Mouse (Mus musculus) left cerebral cortex, postnatal 25 days (tissue): ENCODE data around the gene Dnaaf1. TPM values are rescaled to one million over a fixed set of nuclear protein-coding genes. Genes with fewer than 3 reads are reported as not detected.
A peak's percentile ranks its signal among the peaks of the same experiment; 100 is the strongest.

Experiments used
- DNase-seq, 2 experiments: peaks; one replicate each; pipeline ENCODE4 v3.0.0; 2022; ENCODE audit warnings: low spot score in 2 of 2, mixed read lengths in 1 of 2
- intact Hi-C: fragments of 180-260 bp; cut with DNase I; formaldehyde crosslinking; loops from one replicate; pipeline ENCODE4 v1.15.1; 2025
- total RNA-seq, 2 experiments: library from RNA; stranded (reverse); gene quantifications; 2 replicates each; pipeline ENCODE4 v1.2.3; 2021

The Dnaaf1 gene
- under 1 TPM; 0.21 to 0.25 TPM for total RNA-seq

DNA sequence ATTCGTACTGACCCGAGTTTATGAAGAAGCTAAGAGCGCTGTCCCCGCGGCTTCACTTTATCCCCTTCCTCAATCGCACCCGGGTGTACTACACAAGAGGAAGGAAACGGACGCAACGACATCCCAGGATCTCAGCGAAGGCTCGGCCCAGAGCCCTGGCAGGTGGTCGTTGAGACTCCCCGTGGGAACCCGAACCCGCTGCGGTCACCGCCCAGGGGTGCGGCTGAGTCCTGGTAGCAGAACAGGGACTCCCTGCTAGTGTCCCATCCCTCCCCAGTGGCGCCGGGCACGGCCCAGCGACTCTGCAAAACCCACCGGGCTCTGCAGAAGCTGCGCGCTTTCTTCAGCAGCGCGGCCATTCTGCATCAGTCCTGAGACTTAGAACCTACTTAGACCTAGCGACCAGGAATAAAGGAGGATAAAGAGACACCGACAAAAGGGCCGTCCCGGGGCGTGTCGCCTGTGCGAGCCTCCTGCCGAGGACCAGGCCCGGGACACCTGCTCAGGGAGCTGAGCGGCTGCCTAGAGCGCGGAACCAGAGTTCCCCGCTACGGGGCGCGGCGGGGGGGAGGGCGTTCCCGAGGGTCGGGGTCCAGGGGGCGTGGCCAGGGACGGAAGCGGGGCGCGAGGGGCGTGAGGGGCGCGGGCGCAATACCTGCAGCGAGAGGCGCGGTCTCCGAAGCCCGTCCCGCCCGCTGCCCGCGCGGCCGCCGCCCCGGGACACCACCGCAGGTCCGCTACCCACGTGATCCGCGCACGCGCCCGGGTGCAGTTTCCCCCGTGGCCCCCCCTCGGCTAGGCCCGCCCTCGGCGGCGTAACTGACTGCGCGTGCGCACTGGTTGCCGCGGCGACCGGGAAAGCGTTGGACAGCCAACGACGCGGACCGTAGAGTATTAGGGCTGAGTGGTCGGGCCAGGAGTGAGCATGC, at the start of gene Dnaaf1, which contains the start of gene Hsdl1:
Dnaaf1 (plus strand) TSS at position 799 of the 929 bp plus-strand sequence.
Hsdl1 (minus strand) TSS at position 747 of the 929 bp plus-strand sequence.
- intact Hi-C loops: loop anchor here (2.0 kb wide), 1 partner anchor 16 kb away; the partner anchor contains the start of gene Mbtps1
- DNase-seq: peak; percentile 95

DNA sequence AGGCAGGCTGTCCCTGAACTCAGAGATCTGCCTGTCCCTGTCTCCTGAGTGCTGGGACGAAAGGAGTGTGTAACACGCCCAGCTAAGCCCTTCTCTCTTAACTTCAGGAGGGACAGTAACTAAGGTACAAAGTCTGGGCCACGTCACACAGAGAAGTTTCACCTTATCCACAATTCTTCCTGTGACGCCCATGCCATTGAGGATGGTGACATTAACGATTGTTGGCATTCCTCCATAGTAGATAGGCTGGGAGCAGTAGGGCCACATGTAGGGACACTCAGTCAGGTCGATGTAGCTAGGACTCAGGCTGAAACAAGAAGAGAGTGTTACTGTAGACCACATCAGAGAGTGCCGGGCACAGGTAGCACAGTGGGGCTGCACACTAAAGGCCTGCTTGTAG, 46.3 kb upstream of the Dnaaf1 start:
- intact Hi-C loops: no loop called here
- no peak for DNase-seq

- no peak for DNase-seq
- intact Hi-C loops: no loop called here
These were observed 44.1 kb upstream of the Dnaaf1 start for GRCm38 (mm10) chr8:119530937-119531336.

- intact Hi-C loops: no loop called here
- no peak for DNase-seq
These were observed 43.6 kb upstream of the Dnaaf1 start for GRCm38 (mm10) chr8:119531397-119531796.

GRCm38 (mm10) chr8:119531973-119532372, 43.1 kb upstream of the Dnaaf1 start:
- DNase-seq: peak; percentile 67 to 94
- intact Hi-C loops: no loop called here

GRCm38 (mm10) chr8:119544606-119545005, 30.4 kb upstream of the Dnaaf1 start:
- intact Hi-C loops: no loop called here
- no peak for DNase-seq

GRCm38 (mm10) chr8:119545180-119545579, 29.9 kb upstream of the Dnaaf1 start:
- peak in 1 of 2 experiments; percentile 9 for DNase-seq
- intact Hi-C loops: no loop called here

DNA sequence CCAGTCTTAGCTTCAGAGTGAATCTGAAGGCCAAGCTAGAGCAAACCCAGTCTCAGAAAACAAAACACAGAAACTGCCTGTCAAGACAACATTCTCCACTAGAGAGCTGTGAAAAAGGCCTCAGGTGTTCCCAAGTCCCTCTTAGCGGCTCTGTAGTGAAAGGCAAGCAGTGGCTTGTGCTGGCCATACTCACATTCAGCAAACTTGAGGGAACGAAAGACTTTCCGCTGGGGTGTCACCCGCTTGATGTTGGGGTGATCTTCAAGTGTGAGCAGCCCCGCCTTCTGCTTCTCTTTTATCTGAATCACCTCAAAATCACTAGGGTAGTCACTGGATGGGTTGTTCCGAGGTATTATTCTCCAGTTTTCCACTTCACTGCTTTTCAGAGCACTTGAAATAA, 29.2 kb upstream of the Dnaaf1 start:
- no peak for DNase-seq
- intact Hi-C loops: no loop called here

DNA sequence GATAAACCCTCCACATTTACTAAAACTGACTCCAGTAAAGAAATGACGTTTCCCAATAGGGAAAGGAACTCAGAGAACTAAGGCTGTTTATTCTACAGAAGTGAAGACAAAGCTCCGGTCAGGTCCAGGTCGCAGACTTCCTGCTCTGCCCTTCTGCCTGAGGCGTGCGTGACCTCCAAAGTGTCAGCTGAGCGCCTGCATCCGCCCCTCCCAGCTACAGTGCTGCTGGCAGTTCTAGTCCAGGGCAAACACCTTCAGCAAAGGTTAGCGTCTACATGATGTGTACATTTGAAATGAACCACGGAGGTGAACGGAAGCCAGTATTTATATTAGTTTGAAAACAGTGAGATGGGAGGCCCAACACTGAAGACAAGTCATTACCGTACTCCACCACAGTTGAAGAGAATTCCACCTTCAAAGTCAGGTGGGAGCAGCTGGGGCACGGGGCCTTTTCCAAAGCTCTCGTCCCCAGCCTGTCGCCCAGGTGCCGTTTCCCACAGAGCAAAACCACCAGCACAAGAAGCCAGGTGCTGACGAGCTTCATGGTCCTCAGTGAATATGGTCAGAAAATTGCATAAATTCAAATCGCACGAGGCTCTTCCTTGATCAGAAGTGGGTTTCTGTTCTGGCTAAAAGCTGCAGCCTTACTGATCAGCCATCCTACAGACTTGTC, 27.9 kb upstream of the Dnaaf1 start:
- intact Hi-C loops: no loop called here

DNA sequence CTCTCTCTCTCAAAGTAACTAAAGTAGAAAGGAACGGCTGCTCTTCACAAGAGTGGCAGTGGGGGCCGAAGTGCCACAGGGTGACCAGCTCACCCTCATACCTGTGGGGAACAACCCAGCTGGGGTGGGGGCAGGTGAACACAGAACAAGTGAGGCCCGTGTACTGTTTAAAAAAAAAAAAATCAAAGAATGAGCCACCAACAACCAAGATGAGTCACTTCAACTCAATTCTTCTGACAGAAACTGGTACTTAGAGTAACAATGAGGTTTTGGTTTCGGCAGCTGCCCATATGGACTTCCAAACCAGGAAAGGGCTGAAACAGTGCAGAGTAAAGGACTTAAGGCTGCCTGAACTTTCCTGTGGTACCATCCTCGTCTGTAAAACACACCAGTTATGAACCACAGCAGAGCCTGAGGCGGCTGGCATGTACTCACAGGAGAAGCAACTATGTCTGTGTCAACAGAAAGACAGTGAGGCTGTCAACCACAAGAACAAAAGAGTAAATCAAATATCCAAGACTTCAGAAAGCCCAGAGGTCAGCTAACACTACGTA, 26.4 kb upstream of the Dnaaf1 start:
- intact Hi-C loops: no loop called here
- DNase-seq: no peak

More for the DNA sequence above, 27.9 kb upstream of the Dnaaf1 start:
- no peak for DNase-seq

DNA sequence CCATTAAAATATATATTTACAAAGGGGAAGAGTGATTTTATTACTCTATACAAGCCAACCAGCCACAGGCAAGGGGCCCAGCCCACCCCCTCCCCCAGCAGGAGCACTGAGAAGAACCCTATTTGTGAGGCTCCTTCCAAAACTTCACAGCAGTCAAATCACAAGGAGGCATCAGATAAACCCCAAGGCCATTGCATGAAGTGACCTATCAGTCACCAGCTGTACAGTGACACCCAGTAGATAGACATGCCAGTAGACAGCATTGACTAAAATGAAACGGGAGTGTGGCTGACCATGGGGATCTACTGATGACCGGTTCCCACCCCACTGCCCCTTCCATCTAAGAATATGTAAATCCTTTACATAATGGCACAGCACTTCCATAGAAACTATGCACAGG, 22.1 kb upstream of the Dnaaf1 start:
- no peak for DNase-seq
- intact Hi-C loops: no loop called here

- intact Hi-C loops: no loop called here
- DNase-seq: no peak
These were observed 19.2 kb upstream of the Dnaaf1 start for GRCm38 (mm10) chr8:119555861-119556260.

DNA sequence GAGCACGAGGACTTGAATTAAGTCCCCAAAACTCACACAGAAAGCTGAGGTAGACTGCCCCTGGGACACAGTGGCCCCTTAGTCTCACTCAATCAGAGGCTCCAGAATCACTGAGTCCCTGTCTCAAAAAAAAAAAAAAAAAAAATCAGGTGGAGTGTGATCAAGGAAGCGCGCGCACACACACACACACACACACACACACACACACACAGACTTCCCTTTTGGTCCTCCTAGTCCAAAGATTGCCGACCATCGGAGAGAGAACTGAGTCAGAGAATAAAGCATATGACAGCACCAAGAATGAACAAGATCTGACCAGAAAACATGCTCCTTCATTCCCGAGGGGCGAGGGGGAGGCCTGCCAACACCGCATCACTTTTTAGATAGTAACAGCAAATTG, 17.9 kb upstream of the Dnaaf1 start:
- intact Hi-C loops: no loop called here
- no peak for DNase-seq

DNA sequence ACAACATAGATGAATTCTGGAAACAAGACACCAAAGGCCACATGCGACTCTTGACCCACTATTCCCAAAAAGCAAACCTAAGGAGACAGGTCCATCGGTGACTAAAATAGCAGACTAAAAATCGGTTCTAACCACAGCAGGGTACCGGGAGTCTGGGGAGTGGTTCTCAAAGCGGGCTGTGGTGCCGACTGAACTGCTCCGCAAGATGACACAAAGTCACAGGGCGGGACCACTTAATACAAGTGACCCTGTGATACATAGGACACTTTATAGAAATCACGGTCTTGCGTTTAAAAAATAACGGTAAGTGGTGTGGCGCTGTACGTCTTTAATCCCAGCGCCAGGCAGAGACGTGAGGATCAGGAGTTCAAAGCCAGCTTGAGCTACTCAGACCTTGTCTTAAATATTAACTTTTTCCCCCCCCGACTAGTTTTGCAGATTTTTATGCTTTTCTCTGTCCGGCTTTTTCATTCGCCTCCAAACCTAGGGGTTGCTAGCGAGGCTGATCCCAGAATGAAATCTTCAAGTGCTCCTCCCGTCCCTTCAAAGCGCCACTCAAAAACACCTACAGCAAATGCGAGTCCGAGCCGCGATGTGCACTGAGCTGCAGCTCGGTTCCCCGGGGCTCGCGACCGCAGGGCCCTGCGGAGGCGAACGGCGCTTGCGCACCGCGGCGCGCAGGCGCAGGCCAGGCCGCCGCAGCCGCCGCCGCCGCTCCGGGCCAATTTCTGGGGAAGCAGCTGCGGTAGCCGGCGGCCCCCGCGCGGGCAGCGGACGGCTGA, 17.0 kb upstream of the Dnaaf1 start:
- intact Hi-C loops: loop anchor here (2.0 kb wide), 1 partner anchor 17 kb away; the partner anchor contains the start of genes Dnaaf1 and Hsdl1
- DNase-seq: no peak

DNA sequence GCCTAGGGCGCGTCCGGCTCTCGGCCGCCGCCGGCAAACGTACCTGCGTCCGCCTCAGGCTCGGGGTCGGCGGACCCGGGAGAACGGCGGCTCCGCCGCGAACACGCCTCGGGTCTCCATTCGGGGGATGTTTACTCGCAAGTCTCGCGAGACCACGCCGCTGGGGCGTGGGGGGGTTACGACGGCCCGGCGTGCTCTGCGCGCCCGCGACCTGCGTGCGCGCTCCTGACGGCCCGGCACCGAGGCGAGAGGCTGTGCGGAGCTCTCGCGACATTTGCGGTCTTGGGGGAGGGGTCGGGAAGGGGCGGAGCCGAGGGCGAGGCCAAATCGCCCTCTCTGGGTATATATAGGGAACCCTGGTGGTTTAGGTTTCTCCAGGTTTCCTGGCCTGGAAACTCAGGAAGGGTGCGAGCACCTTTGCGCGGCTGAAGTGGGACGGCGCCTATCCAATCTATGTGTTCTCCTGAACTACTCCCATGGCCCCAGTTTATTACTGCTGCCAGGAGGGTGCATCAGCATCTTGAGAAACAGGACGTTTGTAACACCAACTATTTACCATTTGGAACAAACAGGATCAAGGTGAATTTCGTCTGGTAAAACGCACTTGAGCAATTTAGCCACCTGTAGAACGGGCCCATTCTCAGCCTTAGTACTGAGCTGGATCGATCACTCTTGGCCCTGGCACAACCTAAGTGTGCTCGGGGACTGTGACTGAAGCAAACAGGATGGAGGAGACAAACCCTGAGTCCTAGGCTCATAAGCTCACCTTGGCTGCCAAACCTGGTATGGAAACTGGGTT, 16.2 kb upstream of the Dnaaf1 start, which contains the start of gene Mbtps1:
Mbtps1 (minus strand) TSS at position 133 of the 799 bp plus-strand sequence.
- DNase-seq: peak; percentile 97 to 99
- intact Hi-C loops: loop anchor here (2.0 kb wide), 1 partner anchor 16 kb away; the partner anchor contains the start of genes Dnaaf1 and Hsdl1

DNA sequence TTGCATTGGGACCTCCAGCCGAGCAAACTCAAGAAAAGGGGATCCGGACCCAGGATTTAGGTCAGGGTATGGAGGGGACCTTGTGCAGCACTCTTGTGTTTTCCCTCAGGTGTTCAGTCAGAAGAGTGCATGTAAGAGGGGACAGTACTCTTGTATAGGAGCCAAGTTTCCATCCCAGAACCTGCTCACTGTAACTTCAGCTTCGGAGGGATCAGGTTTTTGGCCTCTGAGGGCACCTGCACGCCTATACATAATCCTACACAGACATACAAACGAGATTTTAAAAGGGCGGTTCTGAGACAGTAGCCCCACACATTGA, 15.7 kb upstream of the Dnaaf1 start:
- intact Hi-C loops: loop anchor here (2.0 kb wide), 1 partner anchor 15 kb away; the partner anchor contains the start of genes Dnaaf1 and Hsdl1
- no peak for DNase-seq

GRCm38 (mm10) chr8:119563849-119564251, 11.2 kb upstream of the Dnaaf1 start:
- intact Hi-C loops: no loop called here
- DNase-seq: no peak

GRCm38 (mm10) chr8:119566367-119566766, 8.7 kb upstream of the Dnaaf1 start:
- DNase-seq: no peak
- intact Hi-C loops: no loop called here

DNA sequence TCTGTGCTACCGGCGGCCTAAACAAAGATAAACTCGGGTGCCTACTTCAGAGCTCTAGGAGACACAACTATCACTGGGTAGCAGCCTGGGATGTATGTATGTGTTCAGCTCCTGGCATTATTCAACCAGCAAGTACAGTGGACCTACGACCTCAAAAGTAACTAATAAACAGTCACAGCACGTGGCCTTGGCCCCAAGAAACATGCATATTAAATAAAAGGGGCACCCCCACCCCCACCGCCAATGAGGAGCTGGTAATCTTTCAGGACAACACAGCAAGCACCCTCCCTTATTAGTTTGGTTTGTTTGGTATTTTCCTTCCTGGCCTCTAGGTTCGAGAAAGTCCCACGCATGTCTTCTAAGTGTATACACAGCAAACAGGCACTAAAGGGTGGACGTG, 6.8 kb upstream of the Dnaaf1 start:
- intact Hi-C loops: no loop called here
- DNase-seq: no peak
